Mouse (Mus musculus) myocyte (in vitro differentiated cells): ENCODE measurements around the gene Pcolce2.

ENCODE experiments used
- CEBPB ChIP-seq: IDR thresholded peaks from 2 replicates; pipeline ENCODE4 v1.6.1; 2011; ENCODE audit warnings: mild to moderate bottlenecking, moderate library complexity; ENCODE audit not compliant: poor library complexity, insufficient read depth, severe bottlenecking
- MAX ChIP-seq: IDR thresholded peaks from one replicate; pipeline ENCODE4 v1.6.1; 2011; ENCODE audit warnings: low read depth, mild to moderate bottlenecking, control low read depth
- POLR2AphosphoS2 ChIP-seq: IDR thresholded peaks from one replicate; pipeline ENCODE4 v1.6.1; 2011; ENCODE audit warnings: low read depth, control low read depth; ENCODE audit not compliant: insufficient read length
- TCF3 ChIP-seq: IDR thresholded peaks from one replicate; pipeline ENCODE4 v1.6.1; 2011; ENCODE audit warnings: low read depth, control low read depth; ENCODE audit not compliant: insufficient read length

GRCm38 (mm10) chr9:95607196-95607595 is 30.2 kb upstream of the Pcolce2 start:
- no peak for TF ChIP-seq TCF3
- TF ChIP-seq CEBPB = no peak
- TF ChIP-seq POLR2AphosphoS2 = no peak
- TF ChIP-seq MAX = no peak
